Mouse (Mus musculus) thymus, adult 2 months (tissue): Measurements from ENCODE around the gene Kank4.

Source experiments
- CTCF ChIP-seq: fragments of 200-500 bp; IDR thresholded peaks from 2 replicates; pipeline ENCODE4 v1.5.1; 2012; ENCODE audit warnings: mild to moderate bottlenecking, control low read depth, low read length, moderate library complexity, borderline replicate concordance; ENCODE audit not compliant: control insufficient read depth, poor library complexity, insufficient read depth; ENCODE audit errors: extremely low read depth
- POLR2A ChIP-seq: fragments of 200-500 bp; IDR thresholded peaks from 2 replicates; pipeline ENCODE4 v1.6.1; 2012; ENCODE audit warnings: mild to moderate bottlenecking, low read length, control low read depth, moderate library complexity; ENCODE audit not compliant: control insufficient read depth, poor library complexity, insufficient read depth; ENCODE audit errors: extremely low read depth

DNA sequence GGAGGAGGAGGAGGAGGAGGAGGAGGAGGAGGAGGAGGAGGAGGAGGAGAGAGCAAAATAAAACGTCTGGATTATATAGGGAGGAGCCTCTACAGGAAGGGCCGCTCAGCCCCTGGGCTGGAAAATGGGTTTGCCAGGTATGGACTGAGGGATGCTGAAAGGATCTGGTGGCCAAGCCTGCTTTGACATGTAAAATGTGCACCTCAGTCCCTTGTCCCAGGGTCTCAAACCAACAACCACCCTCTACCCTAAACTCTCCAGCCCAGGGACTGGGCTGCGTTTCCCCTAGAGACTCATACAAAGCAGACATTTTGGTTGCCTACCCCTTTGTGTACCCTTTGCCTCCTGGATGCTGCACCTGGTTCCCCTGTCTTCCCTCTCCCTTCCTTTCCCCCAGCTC, 47.2 kb upstream of the Kank4 start:
- TF ChIP-seq POLR2A (no peak), CTCF (no peak)
